Mouse (Mus musculus) thymus, postnatal 25 days (tissue): ENCODE data around the gene Klc4.

Experiments used
- DNase-seq: peaks from one replicate; pipeline ENCODE4 v3.0.0; 2022

Klc4 gene

DNA sequence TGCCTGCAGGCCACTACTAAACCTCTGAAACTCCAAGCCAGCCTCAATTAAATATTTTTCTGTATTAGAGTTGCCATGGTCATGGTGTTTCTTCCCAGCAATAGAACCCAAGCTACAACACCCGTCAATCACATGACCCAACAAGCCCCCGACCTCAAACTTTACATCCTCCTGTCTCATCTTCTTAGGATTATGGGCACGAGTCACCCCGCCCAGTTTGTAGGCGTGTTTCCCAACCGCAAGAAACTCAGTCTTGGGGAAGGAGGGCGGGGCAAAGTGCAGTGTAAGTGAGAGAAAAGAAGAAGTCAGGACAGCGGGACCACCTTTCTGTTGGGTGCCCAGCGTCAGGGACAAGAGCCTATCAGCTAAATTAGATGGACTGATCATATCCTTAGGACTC lies 57.6 kb downstream of the Klc4 start:
- peak; percentile 21 for DNase-seq

DNA sequence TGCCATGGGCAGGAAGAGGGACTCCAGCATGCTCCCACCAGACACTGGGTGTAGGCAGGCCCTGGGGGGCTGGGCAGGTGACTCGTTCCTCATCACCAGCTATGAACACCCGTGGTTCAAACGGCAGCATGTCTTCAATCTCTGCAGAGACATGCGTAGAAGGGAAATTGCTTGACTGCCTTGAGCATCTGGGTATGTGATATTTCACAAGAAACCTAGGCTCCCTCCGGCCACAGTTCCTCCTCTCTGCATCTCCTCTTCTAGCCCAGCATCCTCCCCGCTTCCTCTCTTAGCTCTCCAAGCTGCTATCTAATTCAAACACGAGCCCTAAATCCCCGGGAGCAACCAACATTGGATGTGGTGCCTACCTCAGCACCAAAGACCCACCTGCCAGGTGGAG lies 59.5 kb downstream of the Klc4 start:
- DNase-seq = no peak
